Mouse (Mus musculus): Measurements from ENCODE around the gene Dkk2. TPM values are rescaled to one million over a fixed set of nuclear protein-coding genes. Genes with fewer than 3 reads are reported as not detected.
A peak's percentile ranks its signal among the peaks of the same experiment; 100 is the strongest.

Dkk2 gene
- polyA plus RNA-seq, 1 experiment = 0.21 TPM

DNA sequence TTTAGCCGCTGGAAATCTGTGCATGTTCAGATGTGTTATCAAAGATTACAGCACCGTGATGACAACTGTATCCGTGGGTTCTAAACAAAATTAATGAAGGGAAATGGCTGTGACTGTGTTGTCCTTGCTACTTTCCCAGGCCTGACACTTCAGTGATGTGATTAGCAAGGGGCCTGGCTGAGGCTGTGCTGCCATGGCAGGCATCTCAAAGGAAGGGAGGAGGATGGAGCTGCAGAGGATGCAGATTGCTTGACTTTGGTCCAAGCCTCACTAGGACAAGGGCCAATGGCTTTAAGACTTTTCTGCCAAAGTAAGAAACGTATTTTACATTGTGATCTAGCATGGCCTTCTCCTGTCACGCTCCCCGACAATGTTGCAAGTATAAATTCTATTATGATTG lies 11.2 kb downstream of the Dkk2 start:
- DNase-seq = no peak
- Histone ChIP-seq H3K27ac (ENCODE audit: insufficient read depth, low read length) (no peak overlapping the region), H3K4me3 (replicated peaks; ENCODE audit: insufficient read depth, low read depth, low read length) (no peak overlapping the region), H3K27me3 (ENCODE audit: control insufficient read depth, insufficient read depth, low read length) (no peaks in the 10 kb centered on the region; the same call in 1 of the 2 replicates), H3K4me1 (ENCODE audit: control insufficient read depth, insufficient read depth, low read length) (no peaks in the 10 kb centered on the region)
- TF ChIP-seq POLR2A (IDR thresholded peaks at IDR 0.05; ENCODE audit: borderline replicate concordance, insufficient read depth, low read length) (no peak), CTCF (IDR thresholded peaks at IDR 0.05; ENCODE audit: borderline replicate concordance, insufficient read depth, low read depth, low read length) (no peak)
- WGBS = 30% methylated on average over 6 of the region's 6 CpGs

DNA sequence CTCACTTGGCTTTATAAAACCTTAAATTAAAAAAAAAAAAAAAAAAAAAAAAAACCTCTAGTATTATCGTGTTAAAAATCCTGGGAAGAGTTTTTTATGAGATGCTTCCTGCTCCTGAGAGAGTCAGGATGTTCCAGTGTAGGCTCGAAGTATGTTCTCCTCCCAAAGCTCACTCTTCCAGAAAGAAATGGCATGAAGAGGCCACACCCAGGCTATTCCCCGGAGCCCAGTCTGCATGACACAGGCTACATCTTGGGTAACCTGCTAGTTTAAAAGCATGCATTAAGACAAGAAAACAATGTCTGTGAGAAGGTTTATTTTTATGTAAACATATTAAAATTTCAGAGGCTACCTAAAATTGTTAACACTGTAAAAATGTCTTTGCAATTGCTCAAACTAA lies 15.7 kb downstream of the Dkk2 start:
- TF ChIP-seq POLR2A (IDR thresholded peaks at IDR 0.05; ENCODE audit: borderline replicate concordance, insufficient read depth, low read length) = no peak
- TF ChIP-seq CTCF (IDR thresholded peaks at IDR 0.05; ENCODE audit: borderline replicate concordance, insufficient read depth, low read depth, low read length) = no peak
- no peak for DNase-seq
- no peak overlapping the region for H3K4me3 ChIP-seq (replicated peaks; ENCODE audit: insufficient read depth, low read depth, low read length)
- no peaks in the 10 kb centered on the region for H3K4me1 ChIP-seq (ENCODE audit: control insufficient read depth, insufficient read depth, low read length)
- H3K27ac ChIP-seq (ENCODE audit: insufficient read depth, low read length) = no peak overlapping the region
- H3K27me3 ChIP-seq (ENCODE audit: control insufficient read depth, insufficient read depth, low read length) = no peaks in the 10 kb centered on the region
- 66% methylated on average over 3 of the region's 3 CpGs for WGBS

DNA sequence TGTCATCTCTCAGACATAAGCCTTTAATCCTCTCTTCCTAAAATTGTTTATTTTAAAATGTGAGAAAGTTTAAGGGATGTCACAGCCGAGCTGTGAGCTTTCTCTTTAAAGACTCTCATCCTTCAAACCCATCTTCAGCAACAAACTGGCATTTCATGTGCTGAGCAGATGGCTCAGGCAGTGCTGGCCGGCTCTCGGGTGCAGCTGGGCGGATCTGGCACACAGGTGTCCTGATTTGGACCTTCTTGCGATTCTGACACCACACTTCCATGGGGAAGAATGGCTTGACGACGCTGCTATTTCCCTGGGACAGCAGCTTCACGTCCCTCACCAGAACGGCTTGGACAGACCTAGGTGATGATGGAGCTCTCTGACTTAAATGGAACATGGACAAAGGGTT lies 17.9 kb downstream of the Dkk2 start:
- H3K27ac ChIP-seq (ENCODE audit: insufficient read depth, low read length) = no peak overlapping the region
- no peaks in the 10 kb centered on the region for H3K4me1 ChIP-seq (ENCODE audit: control insufficient read depth, insufficient read depth, low read length)
- TF ChIP-seq POLR2A (IDR thresholded peaks at IDR 0.05; ENCODE audit: borderline replicate concordance, insufficient read depth, low read length) = no peak
- no peak for TF ChIP-seq CTCF (IDR thresholded peaks at IDR 0.05; ENCODE audit: borderline replicate concordance, insufficient read depth, low read depth, low read length)
- H3K27me3 ChIP-seq (ENCODE audit: control insufficient read depth, insufficient read depth, low read length) = no peaks in the 10 kb centered on the region
- DNase-seq = peak; percentile 54 to 76
- 10% methylated on average over 9 of the region's 9 CpGs for WGBS
- no peak overlapping the region for H3K4me3 ChIP-seq (replicated peaks; ENCODE audit: insufficient read depth, low read depth, low read length)

DNA sequence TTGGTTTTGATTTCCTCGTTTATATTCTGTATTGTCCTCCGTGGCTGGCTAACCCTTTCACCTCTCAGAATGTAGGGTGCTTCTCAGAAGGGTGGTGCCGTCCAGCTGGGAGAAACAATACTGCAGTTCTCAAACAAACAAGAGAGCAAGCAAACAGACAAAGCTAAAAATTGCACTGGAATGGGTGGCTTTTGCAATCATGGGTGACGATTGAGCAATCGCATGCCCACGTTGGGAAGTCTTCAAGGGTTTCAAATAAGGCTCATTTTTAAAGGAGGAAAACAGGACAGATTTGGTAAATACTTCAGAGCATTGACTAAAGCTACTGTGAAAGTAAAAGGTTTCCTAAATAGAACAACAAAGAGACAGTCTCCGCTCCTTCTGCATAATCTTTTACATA lies 18.4 kb downstream of the Dkk2 start:
- no peaks in the 10 kb centered on the region for H3K4me1 ChIP-seq (ENCODE audit: control insufficient read depth, insufficient read depth, low read length)
- TF ChIP-seq CTCF (IDR thresholded peaks at IDR 0.05; ENCODE audit: borderline replicate concordance, insufficient read depth, low read depth, low read length) (no peak), POLR2A (IDR thresholded peaks at IDR 0.05; ENCODE audit: borderline replicate concordance, insufficient read depth, low read length) (no peak)
- no peak for DNase-seq
- WGBS = 51% methylated on average over 7 of the region's 7 CpGs
- no peak overlapping the region for H3K4me3 ChIP-seq (replicated peaks; ENCODE audit: insufficient read depth, low read depth, low read length)
- H3K27ac ChIP-seq (ENCODE audit: insufficient read depth, low read length) = no peak overlapping the region
- no peaks in the 10 kb centered on the region for H3K27me3 ChIP-seq (ENCODE audit: control insufficient read depth, insufficient read depth, low read length)

DNA sequence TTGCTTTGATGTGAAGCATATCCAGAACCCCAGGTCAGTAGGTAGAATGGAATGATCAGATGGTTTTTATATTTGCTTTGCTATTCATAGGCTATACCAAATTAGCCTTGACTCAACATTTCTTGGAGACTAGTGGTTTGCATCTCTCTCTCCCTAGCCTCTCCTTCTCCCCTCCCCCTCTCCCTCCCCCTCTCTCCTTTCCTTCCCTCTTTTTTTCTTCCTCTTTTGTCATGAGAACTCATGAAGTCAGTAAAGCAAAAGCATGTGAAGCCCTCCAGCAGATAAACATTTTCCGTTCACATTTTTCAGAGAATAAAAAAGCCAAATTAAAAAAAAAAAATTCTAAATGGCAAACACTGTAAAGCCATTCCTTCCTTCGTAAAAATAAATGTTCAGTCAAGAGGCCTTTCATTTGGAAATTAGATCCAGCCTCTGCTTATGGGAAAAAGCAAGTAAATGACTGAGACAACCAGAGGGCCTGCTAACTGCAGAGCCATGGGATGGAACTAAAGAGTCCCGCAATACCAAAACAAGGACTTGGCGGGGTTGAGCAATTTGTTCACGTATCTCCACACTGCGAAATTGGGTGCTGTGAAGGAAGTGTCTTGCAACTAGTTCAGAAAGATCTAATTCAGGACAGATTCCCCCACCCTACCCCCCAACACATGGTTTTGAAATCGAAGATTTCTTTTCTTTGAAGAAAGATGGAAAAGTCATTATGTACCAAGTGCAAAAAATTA lies 30.9 kb downstream of the Dkk2 start:
- Histone ChIP-seq H3K4me3 (replicated peaks; ENCODE audit: insufficient read depth, low read depth, low read length) (no peak overlapping the region), H3K27me3 (ENCODE audit: control insufficient read depth, insufficient read depth, low read length) (no peaks in the 10 kb centered on the region), H3K27ac (ENCODE audit: insufficient read depth, low read length) (no peak overlapping the region), H3K4me1 (ENCODE audit: control insufficient read depth, insufficient read depth, low read length) (no peaks in the 10 kb centered on the region)
- 87% methylated on average over 7 of the region's 7 CpGs for WGBS
- DNase-seq = no peak
- TF ChIP-seq CTCF (IDR thresholded peaks at IDR 0.05; ENCODE audit: borderline replicate concordance, insufficient read depth, low read depth, low read length) = no peak
- TF ChIP-seq POLR2A (IDR thresholded peaks at IDR 0.05; ENCODE audit: borderline replicate concordance, insufficient read depth, low read length) = no peak

DNA sequence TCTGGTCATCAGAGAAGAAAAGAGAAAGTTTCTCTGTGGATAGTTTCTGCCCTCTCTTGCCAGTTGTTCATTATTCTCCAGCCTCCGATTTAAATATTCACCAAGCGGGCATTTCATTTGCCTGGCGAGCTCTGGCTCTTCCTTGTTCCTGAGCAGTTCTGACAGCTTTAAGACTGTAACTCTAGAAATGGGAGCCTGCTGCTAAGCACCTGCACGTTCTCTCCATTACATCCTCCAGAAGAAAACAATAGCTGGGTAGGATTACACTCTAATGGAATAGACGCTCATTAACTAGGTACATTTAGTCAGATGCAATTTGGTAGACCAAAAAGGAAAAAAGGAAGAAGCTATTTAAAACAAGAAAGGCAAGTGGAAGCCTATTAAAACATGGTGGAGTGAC lies 36.3 kb downstream of the Dkk2 start:
- no peak for DNase-seq
- 61% methylated on average over 5 of the region's 5 CpGs for WGBS
- no peaks in the 10 kb centered on the region for H3K27me3 ChIP-seq (ENCODE audit: control insufficient read depth, insufficient read depth, low read length)
- H3K4me1 ChIP-seq (ENCODE audit: control insufficient read depth, insufficient read depth, low read length) = no peaks in the 10 kb centered on the region
- H3K4me3 ChIP-seq (replicated peaks; ENCODE audit: insufficient read depth, low read depth, low read length) = no peak overlapping the region
- no peak overlapping the region for H3K27ac ChIP-seq (ENCODE audit: insufficient read depth, low read length)
- TF ChIP-seq POLR2A (IDR thresholded peaks at IDR 0.05; ENCODE audit: borderline replicate concordance, insufficient read depth, low read length) (no peak), CTCF (IDR thresholded peaks at IDR 0.05; ENCODE audit: borderline replicate concordance, insufficient read depth, low read depth, low read length) (no peak)

DNA sequence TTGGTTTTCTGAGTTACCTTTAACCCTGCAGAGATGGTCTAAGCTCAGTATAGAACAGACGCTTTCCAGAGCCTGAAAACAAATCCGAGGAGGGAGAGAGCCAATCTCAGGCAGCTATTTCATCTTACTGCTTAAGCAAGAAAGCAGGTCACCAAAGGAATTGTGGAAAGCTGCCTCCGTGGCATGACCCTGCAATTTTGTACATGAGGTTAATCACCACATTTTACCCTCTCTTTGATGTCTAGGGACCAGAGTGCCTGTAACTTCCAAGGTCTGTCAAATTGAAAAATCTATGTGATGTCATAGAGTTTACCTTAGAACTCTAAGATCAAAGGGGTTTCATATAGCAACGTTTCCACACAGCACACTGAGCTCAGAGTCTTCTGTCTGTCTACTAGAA lies 37.5 kb downstream of the Dkk2 start:
- no peak for TF ChIP-seq POLR2A (IDR thresholded peaks at IDR 0.05; ENCODE audit: borderline replicate concordance, insufficient read depth, low read length)
- TF ChIP-seq CTCF (IDR thresholded peaks at IDR 0.05; ENCODE audit: borderline replicate concordance, insufficient read depth, low read depth, low read length) = no peak
- no peak for DNase-seq

DNA sequence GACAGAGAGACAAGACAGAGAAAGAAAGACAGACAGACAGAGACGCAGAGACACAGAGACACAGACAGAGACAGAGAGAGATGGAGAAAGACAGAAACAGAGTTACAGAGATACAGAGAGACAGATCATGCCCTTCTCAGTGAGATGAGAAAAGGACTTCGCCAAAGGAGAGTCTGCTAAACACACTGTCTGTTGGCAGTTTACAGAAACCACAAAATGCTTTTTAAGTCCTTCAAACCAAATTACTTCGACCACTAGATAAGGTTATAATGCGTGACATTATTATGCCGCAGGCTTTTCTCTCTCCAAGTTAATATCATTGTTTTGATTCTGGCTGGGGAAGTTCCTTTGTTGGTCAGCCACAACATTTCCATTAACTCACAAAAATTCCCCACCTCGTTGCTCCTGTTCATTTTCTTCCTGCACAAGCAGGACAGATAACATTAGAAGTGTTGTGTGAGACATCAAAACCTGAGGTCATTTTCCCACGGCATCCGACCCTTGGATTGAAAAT lies 40.2 kb downstream of the Dkk2 start:
- no peak for DNase-seq
- Histone ChIP-seq H3K27me3 (ENCODE audit: control insufficient read depth, insufficient read depth, low read length) (no peaks in the 10 kb centered on the region), H3K4me1 (ENCODE audit: control insufficient read depth, insufficient read depth, low read length) (no peaks in the 10 kb centered on the region), H3K27ac (ENCODE audit: insufficient read depth, low read length) (no peak overlapping the region), H3K4me3 (replicated peaks; ENCODE audit: insufficient read depth, low read depth, low read length) (no peak overlapping the region)
- TF ChIP-seq POLR2A (IDR thresholded peaks at IDR 0.05; ENCODE audit: borderline replicate concordance, insufficient read depth, low read length) (no peak), CTCF (IDR thresholded peaks at IDR 0.05; ENCODE audit: borderline replicate concordance, insufficient read depth, low read depth, low read length) (no peak)
- WGBS = 82% methylated on average over 8 of the region's 8 CpGs

More for the DNA sequence above, 37.5 kb downstream of the Dkk2 start:
- no peaks in the 10 kb centered on the region for H3K4me1 ChIP-seq (ENCODE audit: control insufficient read depth, insufficient read depth, low read length)
- 68% methylated on average over 4 of the region's 4 CpGs for WGBS
- H3K27ac ChIP-seq (ENCODE audit: insufficient read depth, low read length) = no peak overlapping the region
- H3K4me3 ChIP-seq (replicated peaks; ENCODE audit: insufficient read depth, low read depth, low read length) = no peak overlapping the region
- no peaks in the 10 kb centered on the region for H3K27me3 ChIP-seq (ENCODE audit: control insufficient read depth, insufficient read depth, low read length)

All from cerebellum, adult 2 months (tissue).